Comparison of ENCODE assay signal across 11 mouse cellular contexts in genomic region chrX:7740082-7740819, GRCm38 (mm10). TPM values are rescaled to one million over a fixed set of nuclear protein-coding genes. Genes with fewer than 3 reads are reported as not detected.
A peak's percentile ranks its signal among the peaks of the same experiment; 100 is the strongest.
DNase-seq lines count a peak whose midpoint lies in the region; ATAC-seq and TF ChIP-seq lines count a peak whose summit lies in the region.
"Had no signal": no experiment of that assay in that cellular context is flagged by ENCODE, and none has a peak within 500 bp of the region (broad histone marks: within the 10 kb centered on the region; RNA-seq: fewer than 3 reads in every experiment).

No protein-coding gene starts in this region.

- no peak for DNase-seq in ES-E14 (ENCODE audit: low read depth, low spot score)
- DNase-seq in intestine, embryonic 14.5 days (ENCODE audit: low spot score) = no peak
- DNase-seq in kidney, postnatal 4 days = peak; percentile 24 to 48
- DNase-seq in lung, postnatal 36 days = peak; percentile 79
- DNase-seq in adrenal gland, adult (ENCODE audit: inconsistent age in 2 of 2, low spot score in 1 of 2) = no peak
- DNase-seq in spleen, postnatal 10 days (ENCODE audit: low spot score in 2 of 2) = no peak
- no peak for DNase-seq in heart, postnatal 4 days
- DNase-seq: adrenal gland, postnatal 36 days had no signal

- no peak overlapping the region for H3K9ac ChIP-seq in ES-E14 (ENCODE audit: insufficient read depth, low read depth, low read length, poor library complexity, severe bottlenecking)
- H3K9ac ChIP-seq in intestine, embryonic 14.5 days (ENCODE audit: low read length) = no peak overlapping the region
- H3K9ac ChIP-seq: forebrain, embryonic 12.5 days had no signal

- peak overlapping the region in 1 of 2 experiments; percentile 44; a peak in 1 of 4 replicates for H3K4me3 ChIP-seq in ES-E14 (ENCODE audit: insufficient read depth in 1 of 2, low read depth in 1 of 2, low read length in 2 of 2, poor library complexity in 1 of 2, severe bottlenecking in 1 of 2)
- no peak overlapping the region for H3K4me3 ChIP-seq in intestine, embryonic 14.5 days (ENCODE audit: low read depth, low read length)
- H3K4me3 ChIP-seq: forebrain, embryonic 12.5 days; heart, embryonic 10.5 days had no signal

- peaks cover 6% of the 10 kb centered on the region; the same call in 1 of the 2 replicates for H3K36me3 ChIP-seq in ES-E14 (ENCODE audit: control insufficient read depth, insufficient read depth, low read length, poor library complexity, severe bottlenecking)
- 0 out of 2 replicates have a peak, but pooled peaks cover 11% of the 10 kb centered on the region for H3K36me3 ChIP-seq in intestine, embryonic 14.5 days (ENCODE audit: control insufficient read depth, insufficient read depth, low read length)

- H3K4me2 ChIP-seq in intestine, embryonic 14.5 days (ENCODE audit: low read length) = peak overlapping the region; percentile 13
- H3K4me2 ChIP-seq: forebrain, embryonic 12.5 days had no signal

- H3K9me3 ChIP-seq in ES-E14 (ENCODE audit: control insufficient read depth, insufficient read depth, low read depth, low read length) = no peaks in the 10 kb centered on the region
- H3K9me3 ChIP-seq in intestine, embryonic 14.5 days (ENCODE audit: control insufficient read depth, low read length) = no peaks in the 10 kb centered on the region
- H3K9me3 ChIP-seq: forebrain, embryonic 12.5 days; heart, embryonic 10.5 days had no signal

- H3K27ac ChIP-seq in ES-E14 (ENCODE audit: insufficient read depth, low read depth, low read length, poor library complexity, severe bottlenecking) = peak overlapping the region; percentile 44; the same call in 1 of the 2 replicates
- H3K27ac ChIP-seq in intestine, embryonic 14.5 days (ENCODE audit: low read depth) = no peak overlapping the region
- H3K27ac ChIP-seq: forebrain, embryonic 12.5 days; heart, embryonic 10.5 days had no signal

- in situ Hi-C loops in ES-E14 (cut with MboI; ENCODE audit: low sequenced_read_pairs in 2 of 2, unreplicated experiment in 2 of 2) = no loop called here

- ATAC-seq in intestine, embryonic 14.5 days (replicated peaks; ENCODE audit: low FRiP score, low TSS enrichment, low read depth) = peak; percentile 73

- peaks cover 0 to 22% of the 10 kb centered on the region in 2 experiments; a peak in 2 of 4 replicates for H3K4me1 ChIP-seq in ES-E14 (ENCODE audit: control insufficient read depth in 2 of 2, insufficient read depth in 2 of 2, low read length in 2 of 2, poor library complexity in 1 of 2)
- no peaks in the 10 kb centered on the region for H3K4me1 ChIP-seq in intestine, embryonic 14.5 days (replicated peaks; ENCODE audit: control insufficient read depth, insufficient read depth, low read length)
- H3K4me1 ChIP-seq: forebrain, embryonic 12.5 days had no signal

- WGBS in intestine, embryonic 14.5 days = 39% methylated on average over 10 of the region's 10 CpGs

- no peaks in the 10 kb centered on the region for H3K27me3 ChIP-seq in intestine, embryonic 14.5 days (replicated peaks; ENCODE audit: control insufficient read depth, insufficient read depth, low read length)
- H3K27me3 ChIP-seq: forebrain, embryonic 12.5 days had no signal

TF ChIP-seq in ES-E14, 5 proteins besides CTCF, POLR2A, EP300 and RAD21:
- TF ChIP-seq ZC3H11A (IDR thresholded peaks at IDR 0.05; ENCODE audit: borderline replicate concordance, low read depth, low read length) = no peak
- TF ChIP-seq CHD2 (IDR thresholded peaks at IDR 0.05; ENCODE audit: low read depth, low read length) = no peak
- no peak for TF ChIP-seq ZNF384 (IDR thresholded peaks at IDR 0.05; ENCODE audit: low read depth, low read length)
- no peak for TF ChIP-seq MAFK (IDR thresholded peaks at IDR 0.05; ENCODE audit: insufficient read depth, low read depth, low read length)
- no peak for TF ChIP-seq HCFC1 (IDR thresholded peaks at IDR 0.05; ENCODE audit: borderline replicate concordance, insufficient read depth, low read length)

RNA-seq across cellular contexts. Expression of gene Ccdc120, which starts 10.5 kb away (rescaled TPM):
- total RNA-seq in ES-E14 (2012; rRNA removed) = 15.8 and 22.9 TPM in 2 replicates
- 14.1 and 15.4 TPM in 2 replicates for polyA plus RNA-seq in intestine, embryonic 14.5 days (2014; fragmentation: Nextera tagmentation; extraction: Ambion mirVana)
- 1 to 10 TPM; 1.2 to 3.0 TPM for total RNA-seq in heart, postnatal 4 days (2021)

RNA-seq across cellular contexts. Expression of gene Praf2, which starts 12.0 kb away (rescaled TPM):
- 41.9 and 48.0 TPM in 2 replicates for total RNA-seq in ES-E14 (2012; rRNA removed)
- polyA plus RNA-seq in intestine, embryonic 14.5 days (2014; fragmentation: Nextera tagmentation; extraction: Ambion mirVana) = 81.0 and 81.1 TPM in 2 replicates
- 10 to 100 TPM; 10.3 to 11.0 TPM for total RNA-seq in heart, postnatal 4 days (2021)

RNA-seq across cellular contexts. Expression of gene Gm45208, which starts 18.2 kb away (rescaled TPM):
- 0.26 TPM in 1 of 2 replicates, not detected in the other for total RNA-seq in ES-E14 (2012; rRNA removed)
- polyA plus RNA-seq in intestine, embryonic 14.5 days (2014; fragmentation: Nextera tagmentation; extraction: Ambion mirVana) = 0.42 TPM in 1 of 2 replicates, not detected in the other
- not detected for total RNA-seq in heart, postnatal 4 days (2021)
- total RNA-seq: left cerebral cortex, postnatal 36 days had no signal
- polyA plus RNA-seq: heart, embryonic 10.5 days had no signal

RNA-seq across cellular contexts. Expression of gene Tfe3, which starts 22.1 kb away (rescaled TPM):
- total RNA-seq in ES-E14 (2012; rRNA removed) = 32.3 and 45.8 TPM in 2 replicates
- polyA plus RNA-seq in intestine, embryonic 14.5 days (2014; fragmentation: Nextera tagmentation; extraction: Ambion mirVana) = 18.5 and 19.7 TPM in 2 replicates
- 10 to 100 TPM; 16.2 to 16.5 TPM for total RNA-seq in heart, postnatal 4 days (2021)

RNA-seq across cellular contexts. Expression of gene Wdr45, which starts 26.1 kb away (rescaled TPM):
- 55.3 and 57.6 TPM in 2 replicates for total RNA-seq in ES-E14 (2012; rRNA removed)
- polyA plus RNA-seq in intestine, embryonic 14.5 days (2014; fragmentation: Nextera tagmentation; extraction: Ambion mirVana) = 21.5 and 24.9 TPM in 2 replicates
- total RNA-seq in heart, postnatal 4 days (2021) = 10 to 100 TPM; 23.6 to 23.9 TPM

Comparison
In these comparisons a context has a peak if more than half of its experiments do, and no peak if none do; other contexts are left out.
1. DNase-seq: peak in kidney, postnatal 4 days (2 of 2) and lung, postnatal 36 days (single experiment); none in ES-E14 (single experiment), intestine, embryonic 14.5 days (single experiment), adrenal gland, adult (0 of 2), spleen, postnatal 10 days (0 of 2) and heart, postnatal 4 days (single experiment).